16 mouse cellular contexts compared by ENCODE assay signal in the genomic region with DNA sequence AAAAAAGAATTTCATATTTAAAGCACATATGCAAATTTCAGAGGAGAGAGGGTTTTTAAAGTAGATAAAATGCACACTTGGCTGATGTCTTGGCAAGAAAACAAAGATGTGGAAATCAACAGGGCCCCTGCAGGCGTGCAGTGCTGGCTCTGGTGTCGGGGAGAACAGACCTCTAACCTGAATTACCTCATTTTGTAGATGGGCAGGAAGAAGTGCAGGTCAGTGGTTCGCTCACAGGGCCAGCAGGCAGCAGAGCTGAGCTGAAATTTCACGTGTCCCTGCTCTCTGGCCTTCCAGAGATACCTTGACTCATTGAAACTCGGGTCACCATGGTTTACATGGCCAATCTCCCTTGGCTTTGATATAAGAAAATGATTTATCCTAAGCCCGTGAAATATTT.
DNase-seq lines count a peak whose midpoint lies in the region; ATAC-seq and TF ChIP-seq lines count a peak whose summit lies in the region.
"Had no signal": no experiment of that assay in that cellular context is flagged by ENCODE, and none has a peak within 500 bp of the region (broad histone marks: within the 10 kb centered on the region; RNA-seq: fewer than 3 reads in every experiment).

No protein-coding gene starts in this region.

- no peak overlapping the region for H3K4me2 ChIP-seq in hindbrain, embryonic 13.5 days
- H3K4me2 ChIP-seq in hindbrain, embryonic 16.5 days (ENCODE audit: low read length) = no peak overlapping the region
- H3K4me2 ChIP-seq in midbrain, embryonic 11.5 days = no peak overlapping the region
- H3K4me2 ChIP-seq in midbrain, postnatal 0 days (ENCODE audit: low read depth, low read length, poor library complexity, severe bottlenecking) = no peak overlapping the region
- no peak overlapping the region for H3K4me2 ChIP-seq in intestine, embryonic 16.5 days (ENCODE audit: low read depth, low read length)
- H3K4me2 ChIP-seq: embryonic facial prominence, embryonic 12.5 days; liver, embryonic 15.5 days had no signal

- WGBS in hindbrain, embryonic 13.5 days = 71% methylated on average over 6 of the region's 6 CpGs
- 61% methylated on average over 6 of the region's 6 CpGs for WGBS in hindbrain, embryonic 16.5 days
- WGBS in midbrain, embryonic 11.5 days = 84% methylated on average over 6 of the region's 6 CpGs
- WGBS in midbrain, postnatal 0 days = 67% methylated on average over 6 of the region's 6 CpGs
- 74% methylated on average over 6 of the region's 6 CpGs for WGBS in intestine, embryonic 16.5 days

- no peak overlapping the region for H3K4me3 ChIP-seq in hindbrain, embryonic 13.5 days
- H3K4me3 ChIP-seq in hindbrain, embryonic 16.5 days (ENCODE audit: low read length) = no peak overlapping the region
- no peak overlapping the region for H3K4me3 ChIP-seq in midbrain, embryonic 11.5 days (ENCODE audit: low read depth, low read length)
- no peak overlapping the region for H3K4me3 ChIP-seq in midbrain, postnatal 0 days (ENCODE audit: low read depth, low read length)
- no peak overlapping the region for H3K4me3 ChIP-seq in intestine, embryonic 16.5 days (ENCODE audit: low read length)
- H3K4me3 ChIP-seq: embryonic facial prominence, embryonic 12.5 days; forebrain, embryonic 10.5 days; gastrocnemius, adult 2 months; heart, adult 2 months; liver, embryonic 15.5 days had no signal

- no peak for ATAC-seq in hindbrain, embryonic 13.5 days (ENCODE audit: low FRiP score)
- no peak for ATAC-seq in hindbrain, embryonic 16.5 days
- ATAC-seq in midbrain, embryonic 11.5 days (ENCODE audit: low FRiP score) = peak; percentile 33; the same call in 1 of the 2 replicates
- no peak for ATAC-seq in midbrain, postnatal 0 days (ENCODE audit: low FRiP score)
- ATAC-seq in intestine, embryonic 16.5 days = no peak

- no peak overlapping the region for H3K9ac ChIP-seq in hindbrain, embryonic 13.5 days
- no peak overlapping the region for H3K9ac ChIP-seq in hindbrain, embryonic 16.5 days (ENCODE audit: low read depth, low read length)
- no peak overlapping the region for H3K9ac ChIP-seq in midbrain, embryonic 11.5 days (ENCODE audit: low read length)
- no peak overlapping the region for H3K9ac ChIP-seq in midbrain, postnatal 0 days (replicated peaks; ENCODE audit: low read length, poor library complexity, severe bottlenecking)
- H3K9ac ChIP-seq in intestine, embryonic 16.5 days (ENCODE audit: low read depth, low read length) = no peak overlapping the region
- H3K9ac ChIP-seq: embryonic facial prominence, embryonic 12.5 days; liver, embryonic 15.5 days had no signal

- no peak for TF ChIP-seq CTCF in midbrain, postnatal 0 days (IDR thresholded peaks at IDR 0.05)

- no peaks in the 10 kb centered on the region for H3K9me3 ChIP-seq in hindbrain, embryonic 13.5 days
- no peaks in the 10 kb centered on the region for H3K9me3 ChIP-seq in hindbrain, embryonic 16.5 days (ENCODE audit: control insufficient read depth, low read length)
- no peaks in the 10 kb centered on the region for H3K9me3 ChIP-seq in midbrain, embryonic 11.5 days (ENCODE audit: control insufficient read depth, low read length)
- no peaks in the 10 kb centered on the region for H3K9me3 ChIP-seq in midbrain, postnatal 0 days (ENCODE audit: low read length)
- no peaks in the 10 kb centered on the region for H3K9me3 ChIP-seq in intestine, embryonic 16.5 days (ENCODE audit: control insufficient read depth, low read length)
- H3K9me3 ChIP-seq: embryonic facial prominence, embryonic 12.5 days; forebrain, embryonic 10.5 days; liver, embryonic 15.5 days had no signal

- H3K4me1 ChIP-seq in hindbrain, embryonic 13.5 days (replicated peaks) = peaks cover 55% of the 10 kb centered on the region
- H3K4me1 ChIP-seq in hindbrain, embryonic 16.5 days (ENCODE audit: control insufficient read depth, insufficient read depth, low read depth, low read length) = peaks cover 26% of the 10 kb centered on the region
- peaks cover 10% of the 10 kb centered on the region; the same call in 1 of the 2 replicates for H3K4me1 ChIP-seq in midbrain, embryonic 11.5 days (ENCODE audit: control insufficient read depth, insufficient read depth, low read length)
- 0 out of 2 replicates have a peak, but pooled peaks cover 6% of the 10 kb centered on the region for H3K4me1 ChIP-seq in midbrain, postnatal 0 days (ENCODE audit: insufficient read depth, low read length)
- H3K4me1 ChIP-seq in intestine, embryonic 16.5 days (ENCODE audit: control insufficient read depth, insufficient read depth, low read length) = peaks cover 5% of the 10 kb centered on the region; the same call in 1 of the 2 replicates
- H3K4me1 ChIP-seq: embryonic facial prominence, embryonic 12.5 days; liver, embryonic 15.5 days had no signal

- no peaks in the 10 kb centered on the region for H3K27me3 ChIP-seq in hindbrain, embryonic 13.5 days
- H3K27me3 ChIP-seq in hindbrain, embryonic 16.5 days (replicated peaks; ENCODE audit: control insufficient read depth, insufficient read depth, low read length) = no peaks in the 10 kb centered on the region
- H3K27me3 ChIP-seq in midbrain, embryonic 11.5 days (ENCODE audit: control insufficient read depth, insufficient read depth, low read length) = no peaks in the 10 kb centered on the region
- H3K27me3 ChIP-seq in midbrain, postnatal 0 days (ENCODE audit: insufficient read depth, low read length) = no peaks in the 10 kb centered on the region
- H3K27me3 ChIP-seq in intestine, embryonic 16.5 days (replicated peaks; ENCODE audit: control insufficient read depth, insufficient read depth, low read length) = no peaks in the 10 kb centered on the region
- H3K27me3 ChIP-seq: embryonic facial prominence, embryonic 12.5 days; liver, embryonic 15.5 days had no signal

- H3K27ac ChIP-seq in hindbrain, embryonic 13.5 days = peak overlapping the region; percentile 8; the same call in 1 of the 2 replicates
- H3K27ac ChIP-seq in hindbrain, embryonic 16.5 days (ENCODE audit: low read depth, low read length) = no peak overlapping the region
- H3K27ac ChIP-seq in midbrain, embryonic 11.5 days (ENCODE audit: low read depth, low read length) = no peak overlapping the region
- H3K27ac ChIP-seq in midbrain, postnatal 0 days (ENCODE audit: low read depth, low read length) = no peak overlapping the region
- no peak overlapping the region for H3K27ac ChIP-seq in intestine, embryonic 16.5 days (ENCODE audit: low read length)
- H3K27ac ChIP-seq: embryonic facial prominence, embryonic 12.5 days; forebrain, embryonic 10.5 days; gastrocnemius, adult 2 months; heart, adult 2 months; kidney, postnatal 0 days; liver, embryonic 15.5 days had no signal

- DNase-seq in midbrain, embryonic 11.5 days (ENCODE audit: low spot score, missing footprints) = no peak
- DNase-seq in midbrain, postnatal 0 days (ENCODE audit: low spot score) = no peak
- peak; percentile 67 for DNase-seq in cerebellum, adult 11-12 months
- DNase-seq in gastrocnemius, postnatal 4 days (ENCODE audit: low spot score in 2 of 2) = no peak
- no peak for DNase-seq in neural tube, embryonic 10.5 days (ENCODE audit: extremely low spot score, low spot score)
- DNase-seq: gastrocnemius, adult 2 months; heart, adult 2 months; left cerebral cortex, postnatal 4 days had no signal

- peaks cover 18% of the 10 kb centered on the region for H3K36me3 ChIP-seq in hindbrain, embryonic 13.5 days
- H3K36me3 ChIP-seq in hindbrain, embryonic 16.5 days (ENCODE audit: control insufficient read depth, insufficient read depth, low read length) = peaks cover 12% of the 10 kb centered on the region; the same call in 1 of the 2 replicates
- no peaks in the 10 kb centered on the region for H3K36me3 ChIP-seq in midbrain, embryonic 11.5 days (ENCODE audit: control insufficient read depth, insufficient read depth, low read length)
- peaks cover 8% of the 10 kb centered on the region; the same call in 1 of the 2 replicates for H3K36me3 ChIP-seq in midbrain, postnatal 0 days (ENCODE audit: insufficient read depth, low read length)
- no peaks in the 10 kb centered on the region for H3K36me3 ChIP-seq in intestine, embryonic 16.5 days (ENCODE audit: control insufficient read depth, insufficient read depth, low read length)
- H3K36me3 ChIP-seq: G1E; liver, embryonic 15.5 days had no signal
